Mouse (Mus musculus) MEL (cell line): ENCODE results near the gene Nr2f1. TPM values are rescaled to one million over a fixed set of nuclear protein-coding genes. Genes with fewer than 3 reads are reported as not detected.
A peak's percentile ranks its signal among the peaks of the same experiment; 100 is the strongest.

ENCODE experiments used
- DNase-seq: peaks from one replicate; pipeline ENCODE4 v3.0.0; 2011; ENCODE audit warnings: low read depth, low spot score
- H3K27ac ChIP-seq: 2 replicates; pipeline ENCODE4 v1.5.1; 2012; ENCODE audit warnings: low read depth, mild to moderate bottlenecking, control low read depth, low read length, moderate library complexity; ENCODE audit not compliant: control insufficient read depth
- H3K27me3 ChIP-seq, 2 experiments: fragments of 150-350 bp in 1 of 2; sonication (generic) in 1 of 2; 2 replicates each; pipeline ENCODE4 v1.6.1; 2012; ENCODE audit warnings: low read length in 2 of 2, mild to moderate bottlenecking in 2 of 2, improper control_type of control experiment in 1 of 2, moderate library complexity in 1 of 2; ENCODE audit not compliant: insufficient read depth in 2 of 2, control insufficient read depth in 1 of 2
- H3K36me3 ChIP-seq, 2 experiments: 2 replicates each; pipeline ENCODE4 v1.6.1; 2012 to 2014; ENCODE audit warnings: low read length in 2 of 2, improper control_type of control experiment in 1 of 2, inconsistent platforms in 1 of 2, mild to moderate bottlenecking in 1 of 2; ENCODE audit not compliant: insufficient read depth in 2 of 2, control insufficient read depth in 1 of 2
- H3K4me1 ChIP-seq, 2 experiments: fragments of 150-350 bp in 1 of 2; sonication (generic) in 1 of 2; 2 replicates each; pipeline ENCODE4 v1.6.1; 2012; ENCODE audit warnings: low read length in 2 of 2, improper control_type of control experiment in 1 of 2, mild to moderate bottlenecking in 1 of 2; ENCODE audit not compliant: insufficient read depth in 2 of 2, control insufficient read depth in 1 of 2
- H3K4me3 ChIP-seq, 2 experiments: fragments of 150-350 bp in 1 of 2; sonication (generic) in 1 of 2; 2 replicates each; pipeline ENCODE4 v1.5.1; 2012; ENCODE audit warnings: low read depth in 2 of 2, low read length in 2 of 2, mild to moderate bottlenecking in 2 of 2, moderate library complexity in 2 of 2, control low read depth in 1 of 2, improper control_type of control experiment in 1 of 2; ENCODE audit not compliant: control insufficient read depth in 1 of 2, insufficient read depth in 1 of 2
- H3K79me2 ChIP-seq: 2 replicates; pipeline ENCODE4 v1.6.1; 2012; ENCODE audit warnings: mild to moderate bottlenecking, low read length, moderate library complexity; ENCODE audit not compliant: control insufficient read depth, poor library complexity, insufficient read depth
- H3K9ac ChIP-seq: 2 replicates; pipeline ENCODE4 v1.6.1; 2012; ENCODE audit warnings: low read depth, mild to moderate bottlenecking, control low read depth, low read length, moderate library complexity; ENCODE audit not compliant: control insufficient read depth, poor library complexity, severe bottlenecking
- H3K9me3 ChIP-seq: fragments of 150-350 bp; sonication (generic); replicated peaks from 2 replicates; pipeline ENCODE4 v1.6.1; 2012; ENCODE audit warnings: mild to moderate bottlenecking, low read length, improper control_type of control experiment, moderate library complexity; ENCODE audit not compliant: insufficient read depth
- BHLHE40 ChIP-seq: IDR thresholded peaks from 2 replicates; pipeline ENCODE4 v1.6.1; 2012; ENCODE audit warnings: low read depth, mild to moderate bottlenecking, inconsistent platforms, low read length, improper control_type of control experiment, borderline replicate concordance
- CTCF ChIP-seq, 3 experiments: IDR thresholded peaks in 2 of 3; conservative IDR thresholded peaks in 1 of 3; 2 replicates each; pipeline ENCODE4 v1.5.1; 2011 to 2012; ENCODE audit warnings: low read length in 3 of 3, low read depth in 2 of 3, mild to moderate bottlenecking in 2 of 3, improper control_type of control experiment in 1 of 3, inconsistent platforms in 1 of 3, mixed read lengths in 1 of 3, moderate library complexity in 1 of 3; ENCODE audit not compliant: control insufficient read depth in 1 of 3, insufficient read depth in 1 of 3, poor library complexity in 1 of 3, severe bottlenecking in 1 of 3
- EP300 ChIP-seq, 2 experiments: IDR thresholded peaks; 2 replicates each; pipeline ENCODE4 v1.6.1; 2011; ENCODE audit warnings: improper control_type of control experiment in 2 of 2, low read length in 2 of 2, low read depth in 1 of 2, mild to moderate bottlenecking in 1 of 2
- GABPA ChIP-seq: IDR thresholded peaks from 2 replicates; pipeline ENCODE4 v1.6.1; 2012; ENCODE audit warnings: low read depth, mild to moderate bottlenecking, inconsistent platforms, low read length, improper control_type of control experiment, moderate library complexity
- KAT2A ChIP-seq: conservative IDR thresholded peaks from 2 replicates; pipeline ENCODE4 v1.6.1; 2012; ENCODE audit warnings: low read depth, low read length, improper control_type of control experiment, inconsistent platforms
- MAX ChIP-seq: IDR thresholded peaks from 2 replicates; pipeline ENCODE4 v1.6.1; 2011; ENCODE audit warnings: low read length, improper control_type of control experiment
- MAZ ChIP-seq: IDR thresholded peaks from 2 replicates; pipeline ENCODE4 v1.6.1; 2012; ENCODE audit warnings: low read depth, mild to moderate bottlenecking, inconsistent platforms, low read length, improper control_type of control experiment
- MEF2A ChIP-seq: IDR thresholded peaks from 2 replicates; pipeline ENCODE4 v1.6.1; 2014; ENCODE audit warnings: low read depth, mild to moderate bottlenecking, inconsistent platforms, low read length, improper control_type of control experiment; ENCODE audit not compliant: poor library complexity, insufficient replicate concordance, severe bottlenecking; ENCODE audit errors: extremely low read depth
- MXI1 ChIP-seq: IDR thresholded peaks from 2 replicates; pipeline ENCODE4 v1.6.1; 2011; ENCODE audit warnings: mild to moderate bottlenecking, low read depth, low read length, improper control_type of control experiment
- MYB ChIP-seq: IDR thresholded peaks from 2 replicates; pipeline ENCODE4 v1.6.1; 2011; ENCODE audit warnings: mild to moderate bottlenecking, low read depth, low read length, improper control_type of control experiment
- NELFE ChIP-seq: IDR thresholded peaks from 2 replicates; pipeline ENCODE4 v1.6.1; 2011; ENCODE audit warnings: low read depth, low read length, improper control_type of control experiment
- POLR2A ChIP-seq, 2 experiments: IDR thresholded peaks; 2 replicates each; pipeline ENCODE4 v1.6.1; 2011 to 2012; ENCODE audit warnings: low read length in 2 of 2, mild to moderate bottlenecking in 2 of 2, control low read depth in 1 of 2, improper control_type of control experiment in 1 of 2, low read depth in 1 of 2, moderate library complexity in 1 of 2; ENCODE audit not compliant: control insufficient read depth in 1 of 2, insufficient read depth in 1 of 2, poor library complexity in 1 of 2
- POLR2AphosphoS5 ChIP-seq: IDR thresholded peaks from 2 replicates; pipeline ENCODE4 v1.6.1; 2012; ENCODE audit warnings: low read depth, borderline replicate concordance, mild to moderate bottlenecking, inconsistent platforms, low read length, moderate library complexity, mixed read lengths
- RAD21 ChIP-seq: IDR thresholded peaks from 2 replicates; pipeline ENCODE4 v1.6.1; 2011; ENCODE audit warnings: mild to moderate bottlenecking, low read depth, low read length, improper control_type of control experiment
- RCOR1 ChIP-seq: IDR thresholded peaks from 2 replicates; pipeline ENCODE4 v1.6.1; 2012; ENCODE audit warnings: low read depth, mild to moderate bottlenecking, inconsistent platforms, low read length, improper control_type of control experiment
- SMC3 ChIP-seq: IDR thresholded peaks from 2 replicates; pipeline ENCODE4 v1.6.1; 2011; ENCODE audit warnings: low read depth, low read length, improper control_type of control experiment
- UBTF ChIP-seq: IDR thresholded peaks from 2 replicates; pipeline ENCODE4 v1.6.1; 2012; ENCODE audit warnings: low read depth, mild to moderate bottlenecking, inconsistent platforms, low read length, improper control_type of control experiment, moderate library complexity, borderline replicate concordance; ENCODE audit not compliant: insufficient read depth
- USF1 ChIP-seq: IDR thresholded peaks from 2 replicates; pipeline ENCODE4 v1.6.1; 2014; ENCODE audit warnings: low read depth, mild to moderate bottlenecking, inconsistent platforms, low read length, improper control_type of control experiment, moderate library complexity
- USF2 ChIP-seq, 2 experiments: IDR thresholded peaks; 2 replicates each; pipeline ENCODE4 v1.6.1; 2011 to 2012; ENCODE audit warnings: improper control_type of control experiment in 2 of 2, low read length in 2 of 2, borderline replicate concordance in 1 of 2, inconsistent platforms in 1 of 2, low read depth in 1 of 2, mild to moderate bottlenecking in 1 of 2; ENCODE audit not compliant: insufficient read depth in 1 of 2
- ZKSCAN1 ChIP-seq: IDR thresholded peaks from 2 replicates; pipeline ENCODE4 v1.6.1; 2012; ENCODE audit warnings: low read depth, mild to moderate bottlenecking, inconsistent platforms, low read length, improper control_type of control experiment, moderate library complexity
- ZNF384 ChIP-seq: IDR thresholded peaks from 2 replicates; pipeline ENCODE4 v1.6.1; 2012; ENCODE audit warnings: low read depth, mild to moderate bottlenecking, inconsistent platforms, low read length, improper control_type of control experiment
- polyA plus RNA-seq, 2 experiments: library from polyadenylated mRNA; stranded (reverse) in 1 of 2; unstranded in 1 of 2; fragments of >175 nt in 1 of 2; fragments of >200 nt in 1 of 2; gene quantifications; 2 replicates each; pipeline versions ENCODE4 v1.2.1 to v1.2.4; 2012; ENCODE audit warnings: low replicate concordance in 2 of 2, low read depth in 1 of 2; ENCODE audit not compliant: insufficient read length in 2 of 2, insufficient read depth in 1 of 2, missing spikeins in 1 of 2
- total RNA-seq: library from RNA; depleted of rRNA; stranded (reverse); fragments of 300-350 nt; gene quantifications from 2 replicates; pipeline ENCODE4 v1.2.3, GENCODE M21; 2012

Gene Nr2f1
- total and polyA plus RNA-seq, 3 experiments = 9.9 to 27.1 TPM; not detected in 1

DNA sequence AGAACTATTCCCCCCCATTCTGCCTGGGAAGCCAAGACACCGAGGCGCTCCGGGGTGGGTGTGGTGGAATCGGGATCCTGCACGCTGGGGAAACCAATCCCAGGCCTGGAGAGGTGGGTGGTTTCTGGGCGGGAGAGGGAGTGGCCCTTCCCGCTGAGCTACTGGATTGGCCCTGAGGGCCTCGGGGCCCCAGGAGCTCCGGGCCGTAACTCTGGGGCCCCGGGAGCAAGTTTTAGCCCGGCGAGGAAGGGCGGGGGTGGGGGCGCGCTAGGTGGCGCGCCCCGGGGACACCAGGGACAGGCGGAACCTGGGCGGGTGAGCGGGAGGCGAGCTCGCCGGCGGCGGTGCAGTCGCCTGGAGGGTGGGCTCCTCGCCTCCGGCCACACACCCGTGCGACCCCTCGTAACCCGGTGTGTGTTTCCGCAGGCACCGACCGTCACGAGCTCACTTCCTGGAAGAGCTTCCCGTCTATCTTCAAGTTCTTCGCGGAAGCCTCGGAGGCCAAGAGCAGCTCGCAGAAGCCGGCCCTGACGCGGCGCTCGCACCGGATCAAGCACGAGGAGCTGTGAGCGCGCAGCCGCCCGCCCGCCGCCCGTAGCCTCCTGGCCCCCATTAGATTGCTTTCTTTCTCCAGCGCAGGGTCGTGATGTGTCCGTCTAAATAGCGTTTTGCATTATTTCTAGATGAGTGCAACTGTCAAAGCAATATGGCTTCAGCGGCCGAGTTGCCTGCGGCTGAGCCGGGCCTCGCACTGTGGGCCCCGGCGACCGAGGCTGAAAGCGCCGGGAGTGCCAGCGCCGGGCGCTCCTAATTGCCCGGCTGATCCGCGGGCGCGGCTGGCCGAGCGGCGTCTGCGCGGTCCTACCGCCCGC, 36.2 kb downstream of the Nr2f1 start:
- no peaks in the 10 kb centered on the region for H3K27me3 ChIP-seq
- no peaks in the 10 kb centered on the region; the same call in 1 of the 2 replicates for H3K79me2 ChIP-seq
- no peak for TF ChIP-seq SMC3
- no peak for TF ChIP-seq ZKSCAN1
- no peak for TF ChIP-seq MAZ
- no peak; a peak in 1 of 6 replicates for TF ChIP-seq CTCF (IDR thresholded peaks at IDR 0.05 in 2 of 3, conservative IDR thresholded peaks at IDR 0.05 in 1 of 3; ENCODE audit: control insufficient read depth in 1 of 3, insufficient read depth in 1 of 3, low read depth in 2 of 3, low read length in 3 of 3, poor library complexity in 1 of 3, severe bottlenecking in 1 of 3)
- no peak for TF ChIP-seq EP300 (IDR thresholded peaks at IDR 0.05; ENCODE audit: low read depth in 1 of 2, low read length in 2 of 2)
- TF ChIP-seq UBTF = peak; percentile 65; the same call in 1 of the 2 replicates
- no peak for TF ChIP-seq GABPA
- peak in 1 of 2 experiments; percentile 58; a peak in 1 of 4 replicates for TF ChIP-seq POLR2A (IDR thresholded peaks at IDR 0.05; ENCODE audit: control insufficient read depth in 1 of 2, insufficient read depth in 1 of 2, low read depth in 1 of 2, low read length in 2 of 2, poor library complexity in 1 of 2)
- TF ChIP-seq NELFE = 0 out of 2 replicates have a peak, but pooled peaks have one; percentile 39
- TF ChIP-seq POLR2AphosphoS5 = no peak
- no peaks in the 10 kb centered on the region for H3K9me3 ChIP-seq
- DNase-seq = peak; percentile 83
- no peaks in the 10 kb centered on the region for H3K4me1 ChIP-seq
- H3K9ac ChIP-seq = peak overlapping the region; percentile 87
- H3K4me3 ChIP-seq = peak overlapping the region; percentile 71 to 85
- peak overlapping the region; percentile 72 for H3K27ac ChIP-seq
- no peaks in the 10 kb centered on the region for H3K36me3 ChIP-seq

DNA sequence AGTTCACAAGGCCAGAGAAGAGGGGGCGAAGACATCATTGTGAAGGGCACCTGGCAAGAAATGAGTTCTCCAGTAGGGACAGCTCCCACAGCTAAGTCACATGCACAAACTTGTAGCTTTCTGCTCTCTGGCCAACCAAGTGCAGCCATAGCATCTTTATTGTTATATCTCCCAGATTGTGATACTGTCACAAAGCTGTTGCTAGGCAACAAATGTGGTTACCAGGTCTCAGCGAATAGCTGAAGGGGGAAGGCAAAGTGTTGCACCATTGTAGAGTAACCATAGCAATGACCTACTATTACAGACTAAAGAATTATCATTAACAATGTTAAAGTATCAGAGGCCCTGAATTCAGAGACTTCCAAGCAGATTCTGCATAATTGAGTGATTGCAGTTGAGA, 37.4 kb downstream of the Nr2f1 start:
- peak; percentile 18 for DNase-seq
- no peaks in the 10 kb centered on the region for H3K9me3 ChIP-seq
- H3K27ac ChIP-seq = no peak overlapping the region
- no peaks in the 10 kb centered on the region for H3K4me1 ChIP-seq
- TF ChIP-seq BHLHE40 = no peak
- no peak for TF ChIP-seq NELFE
- TF ChIP-seq USF1 = no peak
- TF ChIP-seq MXI1 = no peak
- no peak for TF ChIP-seq RAD21
- TF ChIP-seq MEF2A = no peak
- no peak for TF ChIP-seq RCOR1
- no peak for TF ChIP-seq MYB
- TF ChIP-seq USF2 (IDR thresholded peaks at IDR 0.05; ENCODE audit: borderline replicate concordance in 1 of 2, insufficient read depth in 1 of 2, low read depth in 1 of 2, low read length in 2 of 2) = no peak
- no peak for TF ChIP-seq MAX
- no peak for TF ChIP-seq KAT2A
- no peak for TF ChIP-seq ZNF384
- no peaks in the 10 kb centered on the region for H3K27me3 ChIP-seq
- H3K4me3 ChIP-seq = no peak overlapping the region
- H3K9ac ChIP-seq = no peak overlapping the region
- H3K79me2 ChIP-seq = no peaks in the 10 kb centered on the region; the same call in 1 of the 2 replicates
- no peaks in the 10 kb centered on the region for H3K36me3 ChIP-seq
